Mouse (Mus musculus) inflammation-experienced regulatory T-cells, adult 6 months (primary cell): ENCODE results near the gene Eif3l. TPM values are rescaled to one million over a fixed set of nuclear protein-coding genes. Genes with fewer than 3 reads are reported as not detected.
"Not testable (repeated sequence)": the region's sequence is repeated elsewhere in the genome, so short reads cannot be mapped to it uniquely, and the experiment has no call there.

Experiments used
- ATAC-seq: one replicate; pipeline ENCODE4 v1.8.0; 2017
- polyA plus RNA-seq, 3 experiments: library from polyadenylated mRNA; unstranded; fragments of 100-300 nt; shearing (Covaris generic); gene quantifications; one replicate each; pipeline ENCODE4 v1.2.1; 2017

Eif3l gene
- polyA plus RNA-seq: 100 to 1,000 TPM; 224 to 286 (median 240) TPM

DNA sequence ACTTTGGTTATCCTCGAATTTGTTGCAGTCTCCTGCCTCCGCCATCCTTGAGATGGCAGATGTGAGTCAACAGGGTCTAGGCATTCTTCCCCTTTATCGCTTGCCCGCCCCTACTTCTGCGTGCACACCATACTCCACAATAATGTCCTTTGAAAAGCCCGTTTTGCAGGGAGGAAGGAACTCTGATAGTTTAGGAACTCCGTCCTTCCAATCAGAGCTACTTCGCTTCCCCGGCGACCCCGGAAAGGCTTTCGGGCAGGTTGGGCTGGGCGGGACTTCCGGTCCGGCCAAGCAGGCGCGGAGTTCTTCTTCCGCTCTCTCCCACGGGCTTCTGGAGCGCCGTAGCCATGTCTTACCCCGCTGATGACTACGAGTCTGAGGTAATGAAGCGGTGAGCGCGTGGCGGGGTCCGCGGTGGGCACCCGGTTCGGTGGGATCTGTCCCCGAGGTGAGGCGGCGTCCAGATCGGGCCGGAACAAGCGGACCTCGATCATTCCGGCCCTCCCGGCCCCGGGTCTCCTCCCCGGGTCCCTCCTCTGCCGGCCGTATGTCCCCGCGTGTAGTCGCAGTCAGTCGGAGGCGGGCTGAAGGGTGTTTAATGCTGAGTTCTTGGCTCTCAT is at the start of gene Eif3l:
Eif3l (plus strand) TSS at position 267 of the 620 bp plus-strand sequence.
- peak; percentile 86 for ATAC-seq

- ATAC-seq: no peak
Measured at GRCm38 (mm10) chr15:79025687-79026308, 49.2 kb upstream of the Eif3l start.

- no peak for ATAC-seq
Measured at GRCm38 (mm10) chr15:79026511-79027290, 48.3 kb upstream of the Eif3l start.

DNA sequence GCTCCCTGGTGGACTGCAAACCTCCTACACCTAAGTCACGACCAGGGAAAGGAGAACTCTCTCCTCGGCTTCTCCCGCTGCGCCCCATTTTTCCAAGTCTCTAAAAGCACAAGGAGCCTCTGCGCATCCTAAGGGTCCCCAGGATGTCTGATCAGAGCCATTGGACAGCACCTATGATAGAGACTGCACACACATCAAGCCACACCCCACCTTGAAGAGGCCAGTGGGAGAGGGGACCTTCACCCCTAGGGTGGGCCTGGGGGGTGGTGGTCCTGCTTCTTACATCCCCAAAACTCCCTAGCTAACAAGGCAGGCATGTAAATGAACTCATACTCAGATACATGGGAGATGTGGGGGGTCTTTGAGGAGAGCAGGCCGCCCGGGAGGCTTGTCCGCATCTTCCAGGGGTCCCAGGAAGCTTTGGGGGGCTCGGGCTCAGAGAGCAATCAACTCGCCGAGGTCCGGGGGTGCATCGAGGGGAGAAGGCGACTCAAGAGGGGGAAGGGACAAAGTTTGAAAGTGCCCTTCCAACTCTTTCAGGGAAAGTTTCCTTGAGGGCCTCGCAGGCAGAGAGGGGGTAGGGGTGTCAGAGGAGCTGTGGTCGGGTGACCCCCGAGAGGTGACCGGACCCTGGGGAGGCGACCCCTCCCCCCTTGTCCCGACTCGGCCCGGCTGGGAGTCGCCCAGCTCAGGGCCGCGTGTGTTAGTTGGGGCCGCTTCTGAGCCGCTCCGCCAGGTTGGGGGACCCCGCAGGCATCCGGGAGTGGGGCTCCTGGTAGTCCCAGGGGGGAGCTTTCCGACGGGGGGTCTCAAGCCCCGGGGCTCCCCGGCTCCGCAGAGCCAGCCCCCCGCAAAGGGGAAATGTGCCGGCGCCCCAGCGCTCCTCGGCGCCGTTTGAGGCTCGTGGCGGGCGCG is 47.4 kb upstream of the Eif3l start:
- ATAC-seq: no peak

GRCm38 (mm10) chr15:79028237-79028738 is 46.7 kb upstream of the Eif3l start, which contains the start of gene H1f0:
TSS of gene H1f0 (plus strand) at chr15:79028450.
- ATAC-seq: peak; percentile 75

DNA sequence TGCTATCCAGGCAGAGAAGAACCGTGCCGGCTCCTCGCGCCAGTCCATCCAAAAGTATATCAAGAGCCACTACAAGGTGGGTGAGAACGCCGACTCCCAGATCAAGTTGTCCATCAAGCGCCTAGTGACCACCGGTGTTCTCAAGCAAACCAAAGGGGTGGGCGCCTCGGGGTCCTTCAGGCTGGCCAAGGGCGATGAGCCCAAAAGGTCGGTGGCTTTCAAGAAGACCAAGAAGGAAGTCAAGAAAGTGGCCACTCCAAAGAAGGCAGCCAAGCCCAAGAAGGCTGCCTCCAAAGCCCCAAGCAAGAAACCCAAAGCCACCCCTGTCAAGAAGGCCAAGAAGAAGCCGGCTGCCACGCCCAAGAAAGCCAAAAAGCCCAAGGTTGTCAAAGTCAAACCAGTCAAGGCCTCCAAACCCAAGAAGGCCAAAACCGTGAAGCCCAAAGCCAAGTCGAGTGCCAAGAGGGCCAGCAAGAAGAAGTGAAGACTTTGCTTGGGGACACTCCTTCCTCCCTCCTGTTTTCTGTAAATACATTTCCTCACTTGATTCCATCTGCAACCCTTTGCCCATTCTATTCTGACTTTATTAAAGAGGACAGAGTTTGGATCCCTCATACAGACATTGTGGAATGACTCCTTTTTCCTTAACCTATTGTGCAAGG is 46.0 kb upstream of the Eif3l start:
- ATAC-seq: no peak

GRCm38 (mm10) chr15:79029519-79030241 is 45.3 kb upstream of the Eif3l start:
- no peak for ATAC-seq

DNA sequence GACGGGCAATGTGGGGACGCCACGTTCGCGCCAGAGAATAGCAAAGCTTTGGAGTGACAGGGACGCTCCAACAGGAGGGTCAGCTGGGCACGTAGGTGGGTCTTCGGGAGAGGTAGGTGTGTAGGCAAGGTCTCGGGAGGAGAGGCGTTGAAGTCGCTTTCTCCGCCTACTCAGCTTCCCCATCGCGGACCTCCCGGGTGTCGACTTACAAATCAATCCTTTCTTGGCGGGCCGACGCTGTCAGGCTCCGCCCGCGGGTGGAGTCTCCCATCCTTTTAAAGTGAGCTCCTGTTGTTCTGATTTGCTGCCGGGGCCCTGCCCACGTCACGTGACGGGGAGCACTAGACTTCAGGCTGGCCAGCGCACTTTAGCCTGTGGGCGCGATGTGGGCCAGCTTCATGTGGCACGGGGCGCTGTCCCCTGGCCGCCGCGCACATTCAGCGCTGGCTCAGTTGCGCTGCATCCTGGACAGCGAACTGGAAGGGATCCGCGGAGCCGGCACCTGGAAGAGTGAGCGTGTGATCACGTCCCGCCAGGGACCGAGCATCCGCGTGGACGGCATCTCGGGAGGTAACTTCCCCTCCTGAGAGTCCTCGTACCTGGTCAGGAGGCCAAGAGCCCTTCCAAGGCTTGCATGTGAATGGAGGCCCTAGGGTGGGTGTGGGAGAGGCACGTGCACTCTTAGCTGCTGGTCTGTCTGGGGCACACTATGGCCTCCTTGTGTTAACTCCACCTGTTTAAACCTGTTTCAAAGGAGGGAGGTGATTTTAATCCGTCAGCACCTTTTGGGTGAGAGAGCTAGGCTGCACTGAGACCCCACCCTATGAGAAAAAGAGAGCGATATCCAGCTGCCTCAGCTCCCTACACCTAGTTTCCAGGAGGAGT is 44.2 kb upstream of the Eif3l start:
- ATAC-seq: peak; percentile 87

DNA sequence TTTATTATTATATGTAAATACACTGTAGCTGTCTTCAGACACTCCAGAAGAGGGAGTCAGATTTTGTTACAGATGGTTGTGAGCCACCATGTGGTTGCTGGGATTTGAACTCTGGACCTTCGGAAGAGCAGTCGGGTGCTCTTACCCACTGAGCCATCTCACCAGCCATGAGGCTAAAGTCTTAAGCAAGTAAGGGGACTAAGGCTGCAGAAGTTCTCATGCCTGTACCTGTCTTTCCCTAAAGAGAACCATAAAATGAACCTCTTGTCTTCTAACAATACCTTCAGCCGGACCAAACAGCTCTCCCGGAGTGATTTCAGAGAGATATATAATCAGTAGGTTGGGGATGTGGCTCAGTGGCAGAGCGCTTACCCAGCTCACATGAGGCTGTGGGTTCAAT is 43.1 kb upstream of the Eif3l start:
- not testable (repeated sequence) for ATAC-seq

DNA sequence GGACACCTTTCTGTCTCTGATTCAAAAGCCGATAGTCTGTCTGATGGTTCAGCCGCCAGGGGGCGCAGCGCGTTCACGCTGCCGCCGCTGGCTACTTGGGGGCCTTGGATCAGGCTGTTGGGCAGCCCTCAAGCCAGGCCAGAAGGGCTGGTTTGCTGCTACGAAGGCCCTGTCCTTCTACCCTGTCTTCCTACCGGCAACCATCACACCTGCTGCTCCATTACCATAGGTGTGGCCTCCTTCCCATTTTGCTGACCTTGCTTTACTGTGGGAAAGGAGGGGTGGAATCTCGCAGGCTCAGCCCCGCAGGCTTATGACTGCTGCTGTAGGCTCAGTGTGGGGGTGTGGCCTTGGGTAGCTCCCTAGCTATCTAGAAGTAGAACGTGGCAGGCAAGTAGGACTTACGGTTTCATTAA is 37.1 kb upstream of the Eif3l start:
- ATAC-seq: peak; percentile 37

GRCm38 (mm10) chr15:79038331-79038730 is 36.6 kb upstream of the Eif3l start:
- no peak for ATAC-seq

DNA sequence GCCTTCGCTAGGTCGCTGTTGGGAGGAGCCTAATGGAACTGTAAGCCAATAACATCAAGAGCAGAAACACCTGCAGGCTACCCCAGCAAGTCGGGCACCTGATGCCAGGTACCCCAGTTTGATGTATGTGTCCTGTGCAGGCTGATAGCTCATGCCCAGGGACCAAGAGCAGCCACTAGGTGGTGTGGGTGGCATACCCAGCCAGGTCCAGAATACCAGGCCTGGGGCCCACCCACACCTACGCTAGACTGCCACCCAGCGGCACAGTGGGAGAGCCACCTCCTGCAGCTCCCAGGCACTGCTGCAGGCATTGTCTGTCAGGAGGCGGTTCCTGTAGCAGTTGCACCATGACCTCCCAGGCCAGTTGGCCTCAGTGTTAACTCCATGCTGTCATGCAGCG is 36.1 kb upstream of the Eif3l start:
- peak; percentile 87 for ATAC-seq

- ATAC-seq: peak; percentile 28
Measured at GRCm38 (mm10) chr15:79040501-79041416, 34.2 kb upstream of the Eif3l start.

DNA sequence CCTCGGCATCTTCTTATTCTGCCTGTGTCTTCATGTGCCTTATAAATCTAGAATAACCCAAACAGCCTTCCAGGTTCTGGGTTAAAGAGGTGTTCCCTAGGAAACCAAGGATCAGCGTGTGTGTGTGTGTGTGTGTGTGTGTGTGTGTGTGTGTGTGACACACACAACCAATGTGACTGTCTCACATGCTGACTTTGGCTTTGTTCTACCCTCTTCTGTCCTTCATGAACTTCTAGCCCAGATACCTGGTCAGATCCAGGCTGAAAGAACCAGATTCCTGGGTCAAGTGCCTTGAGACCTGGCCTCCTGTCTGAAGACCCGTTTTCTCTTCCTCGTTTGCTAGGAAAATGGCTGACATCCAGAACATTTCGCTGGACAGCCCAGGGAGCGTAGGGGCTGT is 33.4 kb upstream of the Eif3l start, which contains the start of gene Galr3:
Galr3 (plus strand) TSS at position 301 of the 400 bp plus-strand sequence.
- no peak for ATAC-seq

GRCm38 (mm10) chr15:79042721-79043491 is 32.1 kb upstream of the Eif3l start:
- no peak for ATAC-seq

DNA sequence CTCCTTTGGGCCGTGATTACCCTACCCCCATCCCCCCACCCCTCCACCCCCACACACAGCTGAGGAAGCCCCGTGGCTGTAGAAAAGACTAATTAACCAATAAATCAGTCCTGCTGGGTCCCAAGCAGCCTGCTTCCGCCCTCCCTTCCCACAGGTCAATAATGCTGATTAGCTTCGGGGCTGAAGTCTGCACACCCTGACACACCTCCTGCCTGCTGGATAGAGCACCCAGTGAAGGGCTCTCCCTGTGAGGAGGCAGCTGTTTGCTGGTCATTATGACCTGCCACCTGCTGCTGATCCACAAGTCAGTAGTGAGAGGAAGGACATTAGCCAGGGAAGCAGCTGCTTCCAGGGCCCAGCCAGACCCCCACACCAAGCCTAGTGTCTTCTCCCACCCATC is 30.1 kb upstream of the Eif3l start:
- no peak for ATAC-seq

GRCm38 (mm10) chr15:79048186-79048585 is 26.8 kb upstream of the Eif3l start:
- no peak for ATAC-seq
